ENCODE assay signal across 8 mouse cellular contexts in genomic region chr4:47352803-47353388, GRCm38 (mm10). TPM values are rescaled to one million over a fixed set of nuclear protein-coding genes. Genes with fewer than 3 reads are reported as not detected.
A peak's percentile ranks its signal among the peaks of the same experiment; 100 is the strongest.
DNase-seq lines count a peak whose midpoint lies in the region; ATAC-seq and TF ChIP-seq lines count a peak whose summit lies in the region.

Gene Tgfbr1, plus strand, starts transcription at chr4:47353222.

- H3K36me3 ChIP-seq in kidney, embryonic 14.5 days (ENCODE audit: control insufficient read depth, insufficient read depth, low read length), result no peaks in the 10 kb centered on the region
- H3K36me3 ChIP-seq in limb, embryonic 15.5 days, result no peaks in the 10 kb centered on the region

- H3K27ac ChIP-seq in bone marrow macrophage, adult 2 months (ENCODE audit: insufficient read depth, low read depth, low read length), result peak within 1 kb of the TSS; percentile 70
- peak within 1 kb of the TSS; percentile 62 for H3K27ac ChIP-seq in embryonic fibroblast, embryonic 13.5 days (ENCODE audit: insufficient read depth, low read length)
- H3K27ac ChIP-seq in kidney, embryonic 14.5 days (ENCODE audit: low read depth, low read length), result peak within 1 kb of the TSS; percentile 95
- H3K27ac ChIP-seq in limb, embryonic 15.5 days, result peak within 1 kb of the TSS; percentile 97

- peak within 1 kb of the TSS; percentile 85 for H3K4me3 ChIP-seq in bone marrow macrophage, adult 2 months (ENCODE audit: insufficient read depth, low read length)
- peak within 1 kb of the TSS; percentile 99 for H3K4me3 ChIP-seq in embryonic fibroblast, embryonic 13.5 days (ENCODE audit: insufficient read depth, low read length)
- H3K4me3 ChIP-seq in kidney, embryonic 14.5 days (ENCODE audit: low read length), result peak within 1 kb of the TSS; percentile 75
- H3K4me3 ChIP-seq in limb, embryonic 15.5 days, result peak within 1 kb of the TSS; percentile 64

- H3K4me2 ChIP-seq in kidney, embryonic 14.5 days (replicated peaks; ENCODE audit: low read depth, low read length), result peak within 1 kb of the TSS; percentile 71
- H3K4me2 ChIP-seq in limb, embryonic 15.5 days, result peak within 1 kb of the TSS; percentile 94

- peak within 1 kb of the TSS; percentile 82 for H3K9ac ChIP-seq in kidney, embryonic 14.5 days (ENCODE audit: low read depth, low read length)
- H3K9ac ChIP-seq in limb, embryonic 15.5 days, result peak within 1 kb of the TSS; percentile 64

- peak; percentile 98 for ATAC-seq in kidney, embryonic 14.5 days (ENCODE audit: low FRiP score, low TSS enrichment)
- ATAC-seq in limb, embryonic 15.5 days (ENCODE audit: insufficient number of reproducible peaks, low FRiP score, low TSS enrichment, low read depth), result peak; percentile 100

- DNase-seq in A20 (ENCODE audit: low read depth, low spot score), result peak; percentile 98
- peak; percentile 98 to 99 for DNase-seq in heart, adult 9 months (ENCODE audit: low spot score in 2 of 2)
- DNase-seq in monocyte, adult 2 months (ENCODE audit: low read depth in 1 of 2, low spot score in 2 of 2), result peak; percentile 94 to 97
- peak; percentile 99 for DNase-seq in spleen, postnatal 36 days (ENCODE audit: low spot score in 2 of 2)

- under 1% methylated on average over 46 of the region's 65 CpGs for WGBS in kidney, embryonic 14.5 days
- under 1% methylated on average over 52 of the region's 65 CpGs for WGBS in limb, embryonic 15.5 days

- TF ChIP-seq POLR2A in bone marrow macrophage, adult 2 months (IDR thresholded peaks at IDR 0.05; ENCODE audit: borderline replicate concordance, low read depth, low read length), result no peak
- TF ChIP-seq POLR2A in embryonic fibroblast, embryonic 13.5 days (IDR thresholded peaks at IDR 0.05; ENCODE audit: low read depth, low read length), result peak; percentile 84

- no peak for TF ChIP-seq CTCF in bone marrow macrophage, adult 2 months (IDR thresholded peaks at IDR 0.05; ENCODE audit: low read depth, low read length)
- TF ChIP-seq CTCF in embryonic fibroblast, embryonic 13.5 days (IDR thresholded peaks at IDR 0.05; ENCODE audit: borderline replicate concordance, insufficient read depth, low read length), result no peak

- no peaks in the 10 kb centered on the region for H3K27me3 ChIP-seq in kidney, embryonic 14.5 days (ENCODE audit: control insufficient read depth, insufficient read depth, low read length)
- H3K27me3 ChIP-seq in limb, embryonic 15.5 days, result no peaks in the 10 kb centered on the region

- no peaks in the 10 kb centered on the region for H3K9me3 ChIP-seq in kidney, embryonic 14.5 days (ENCODE audit: control insufficient read depth, low read length)
- H3K9me3 ChIP-seq in limb, embryonic 15.5 days, result no peaks in the 10 kb centered on the region

- H3K4me1 ChIP-seq in bone marrow macrophage, adult 2 months (ENCODE audit: control insufficient read depth, insufficient read depth, low read length), result peaks cover 37% of the 10 kb centered on the region
- no peaks in the 10 kb centered on the region for H3K4me1 ChIP-seq in embryonic fibroblast, embryonic 13.5 days (ENCODE audit: control insufficient read depth, insufficient read depth, low read length)
- peaks cover 15% of the 10 kb centered on the region for H3K4me1 ChIP-seq in kidney, embryonic 14.5 days (ENCODE audit: control insufficient read depth, insufficient read depth, low read length)
- peaks cover 16% of the 10 kb centered on the region for H3K4me1 ChIP-seq in limb, embryonic 15.5 days

RNA-seq across cellular contexts. Expression of gene Tgfbr1, which starts in this region (rescaled TPM):
- 52.0 and 52.1 TPM in 2 replicates for polyA plus RNA-seq in bone marrow macrophage, adult 2 months (2012; ENCODE audit: insufficient read depth, insufficient read length, missing spikeins)
- 35.6 and 43.8 TPM in 2 replicates for polyA plus RNA-seq in embryonic fibroblast, embryonic 13.5 days (2011; ENCODE audit: insufficient read length, low read depth, missing spikeins)
- polyA plus RNA-seq in kidney, embryonic 14.5 days (2014; fragmentation: Nextera tagmentation; extraction: Ambion mirVana), result 25.6 and 62.5 TPM in 2 replicates
- polyA plus RNA-seq in limb, embryonic 15.5 days (2015; fragmentation: Nextera tagmentation; extraction: Ambion mirVana), result 29.1 and 31.6 TPM in 2 replicates

Comparison
In these comparisons a context has a peak if more than half of its experiments do, and no peak if none do; other contexts are left out.
1. Peak in every context shown above with its lines: DNase-seq, ATAC-seq, H3K4me3 ChIP-seq and H3K27ac ChIP-seq.